Comparison of ENCODE assay signal across 8 mouse cellular contexts in the genomic region with DNA sequence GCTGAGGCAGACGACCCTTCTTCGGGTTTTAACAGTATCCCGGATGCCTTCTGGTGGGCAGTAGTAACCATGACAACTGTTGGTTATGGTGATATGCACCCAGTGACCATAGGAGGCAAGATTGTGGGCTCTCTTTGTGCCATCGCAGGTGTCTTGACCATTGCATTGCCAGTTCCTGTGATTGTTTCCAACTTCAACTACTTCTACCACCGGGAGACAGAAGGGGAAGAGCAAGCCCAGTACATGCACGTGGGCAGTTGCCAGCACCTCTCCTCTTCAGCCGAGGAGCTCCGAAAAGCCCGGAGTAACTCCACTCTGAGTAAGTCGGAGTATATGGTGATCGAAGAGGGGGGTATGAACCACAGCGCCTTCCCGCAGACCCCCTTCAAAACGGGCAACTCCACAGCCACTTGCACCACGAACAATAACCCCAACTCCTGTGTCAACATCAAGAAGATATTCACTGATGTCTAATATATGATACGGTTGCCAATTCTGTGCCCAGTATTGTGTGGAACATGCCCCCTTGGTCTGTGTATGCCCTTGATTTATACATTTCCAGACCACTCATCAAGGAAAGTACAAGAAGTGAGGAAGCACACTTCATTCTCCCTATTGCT. TPM values are rescaled to one million over a fixed set of nuclear protein-coding genes. Genes with fewer than 3 reads are reported as not detected.
DNase-seq lines count a peak whose midpoint lies in the region; ATAC-seq lines count a peak whose summit lies in the region.

No protein-coding gene starts in this region.

- H3K36me3 ChIP-seq in hindbrain, embryonic 13.5 days, result no peaks in the 10 kb centered on the region

- peaks cover 58% of the 10 kb centered on the region for H3K4me1 ChIP-seq in hindbrain, embryonic 13.5 days (replicated peaks)

- no peak overlapping the region for H3K27ac ChIP-seq in hindbrain, embryonic 13.5 days

- no peaks in the 10 kb centered on the region for H3K27me3 ChIP-seq in hindbrain, embryonic 13.5 days

- peak overlapping the region; percentile 74 for H3K4me3 ChIP-seq in hindbrain, embryonic 13.5 days

- peak overlapping the region; percentile 81 for H3K4me2 ChIP-seq in hindbrain, embryonic 13.5 days

- WGBS in hindbrain, embryonic 13.5 days, result 67% methylated on average over 16 of the region's 16 CpGs

- peak overlapping the region; percentile 88 for H3K9ac ChIP-seq in hindbrain, embryonic 13.5 days

- ATAC-seq in common myeloid progenitor, adult 5-6 weeks (replicated peaks; ENCODE audit: low read depth, poor library complexity, severe bottlenecking), result peak; percentile 5; the same call in 1 of the 2 replicates
- ATAC-seq in hindbrain, embryonic 13.5 days (ENCODE audit: low FRiP score), result no peak
- peak; percentile 12 for ATAC-seq in megakaryocyte, adult 5-6 weeks (ENCODE audit: poor library complexity, severe bottlenecking)

- no peaks in the 10 kb centered on the region for H3K9me3 ChIP-seq in hindbrain, embryonic 13.5 days

- DNase-seq in layer of hippocampus, adult 9-11 months, result peak; percentile 8
- DNase-seq in layer of hippocampus, adult 9-10 months (ENCODE audit: low spot score), result no peak
- peak; percentile 17 to 23 for DNase-seq in thymus, adult 18-20 months
- no peak for DNase-seq in retina, embryonic 14.5 days (ENCODE audit: low spot score)
- no peak for DNase-seq in kidney, adult 9 months

RNA-seq across cellular contexts. Expression of a gene that starts 1.7 kb away (rescaled TPM):
- 15.5 and 20.9 TPM in 2 replicates for total RNA-seq in common myeloid progenitor, adult 5-6 weeks (2017)
- 6.8 and 7.1 TPM in 2 replicates for polyA plus RNA-seq in hindbrain, embryonic 13.5 days (2015; fragmentation: Nextera tagmentation; extraction: Ambion mirVana)
- 13.3 and 17.4 TPM in 2 replicates for total RNA-seq in megakaryocyte, adult 5-6 weeks (2015)
- total RNA-seq in megakaryocyte, adult 5-6 weeks (2017), result 5.6 and 6.9 TPM in 2 replicates

Comparison
In these comparisons a context has a peak if more than half of its experiments do, and no peak if none do; other contexts are left out.
1. DNase-seq: peak in layer of hippocampus, adult 9-11 months (single experiment) and thymus, adult 18-20 months (2 of 2); none in layer of hippocampus, adult 9-10 months (single experiment), retina, embryonic 14.5 days (single experiment) and kidney, adult 9 months (single experiment).